Mouse (Mus musculus) G1E (cell line): ENCODE results near the gene Gimap8. TPM values are rescaled to one million over a fixed set of nuclear protein-coding genes. Genes with fewer than 3 reads are reported as not detected.

Source experiments
- ATAC-seq: 2 replicates; pipeline ENCODE4 v1.8.0; 2016; ENCODE audit warnings: mild to moderate bottlenecking; ENCODE audit not compliant: insufficient number of reproducible peaks, poor library complexity, low FRiP score, severe bottlenecking; ENCODE audit errors: extremely low read depth
- DNase-seq: peaks from one replicate; pipeline ENCODE4 v3.0.0; 2012; ENCODE audit warnings: low spot score
- H3K27me3 ChIP-seq: 2 replicates; pipeline ENCODE4 v1.6.1; 2012; ENCODE audit warnings: mild to moderate bottlenecking, low read length, inconsistent platforms; ENCODE audit not compliant: insufficient read depth
- H3K36me3 ChIP-seq: replicated peaks from 2 replicates; pipeline ENCODE3; 2012; ENCODE audit warnings: mild to moderate bottlenecking, inconsistent platforms
- H3K4me1 ChIP-seq: 2 replicates; pipeline ENCODE4 v1.6.1; 2012; ENCODE audit warnings: low read depth, low read length, inconsistent platforms, mixed read lengths; ENCODE audit not compliant: insufficient read depth
- H3K4me3 ChIP-seq: 2 replicates; pipeline ENCODE4 v1.5.1; 2012; ENCODE audit warnings: low read depth, mild to moderate bottlenecking, inconsistent platforms, low read length, moderate library complexity, mixed read lengths
- H3K9me3 ChIP-seq: replicated peaks from 2 replicates; pipeline ENCODE4 v1.6.1; 2012; ENCODE audit warnings: inconsistent platforms
- CTCF ChIP-seq: IDR thresholded peaks from 2 replicates; pipeline ENCODE4 v1.5.1; 2012; ENCODE audit warnings: low read depth, low read length, inconsistent platforms, mixed read lengths
- GATA1 ChIP-seq: IDR thresholded peaks from 2 replicates; pipeline ENCODE4 v1.6.1; 2012; ENCODE audit warnings: borderline replicate concordance, low read length, inconsistent platforms, mixed read lengths
- GATA2 ChIP-seq: IDR thresholded peaks from 2 replicates; pipeline ENCODE4 v1.6.1; 2012; ENCODE audit warnings: low read depth, low read length, inconsistent platforms, borderline replicate concordance
- POLR2AphosphoS5 ChIP-seq: IDR thresholded peaks from 2 replicates; pipeline ENCODE4 v1.6.1; 2012; ENCODE audit warnings: low read depth, low read length, inconsistent platforms; ENCODE audit not compliant: insufficient replicate concordance
- TAL1 ChIP-seq: conservative IDR thresholded peaks from 2 replicates; pipeline ENCODE4 v1.6.1; 2012; ENCODE audit warnings: low read depth, low read length, inconsistent platforms, mixed read lengths
- polyA plus RNA-seq: library from polyadenylated mRNA; stranded (reverse); fragments of >175 nt; gene quantifications from 2 replicates; pipeline ENCODE4 v1.2.3, GENCODE M21; 2012
- total RNA-seq, 2 experiments: library from RNA; stranded (forward) in 1 of 2; stranded (reverse) in 1 of 2; fragments of 200-1000 nt in 1 of 2; fragments of >200 nt in 1 of 2; fragmentation: Nextera tagmentation in 1 of 2; gene quantifications; 2 replicates each; pipeline ENCODE4 v1.2.3; 2014 to 2017

Gene Gimap8
- total and polyA plus RNA-seq, 3 experiments: 0.05 TPM; not detected in 2

DNA sequence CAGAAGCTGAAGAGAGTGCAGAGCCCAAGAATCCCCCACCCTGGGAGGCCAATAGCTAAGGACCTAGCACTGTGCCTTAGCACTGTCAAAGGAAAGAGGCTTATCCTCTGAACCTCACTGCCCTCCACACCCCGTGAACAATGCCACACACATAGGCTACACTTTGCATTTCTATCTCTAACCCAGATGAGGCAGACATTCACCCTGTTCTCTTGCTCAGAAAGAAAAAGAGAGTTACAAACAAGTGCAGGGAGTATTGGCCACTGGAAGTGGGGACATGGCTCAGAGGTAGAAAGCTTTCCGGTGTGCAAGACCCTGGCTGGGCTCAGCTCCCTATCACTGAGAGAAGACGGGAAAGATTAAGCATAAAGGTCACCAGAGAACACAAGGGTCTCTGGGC, 59.1 kb downstream of the Gimap8 start:
- Histone ChIP-seq H3K9me3 (no peaks in the 10 kb centered on the region), H3K27me3 (peaks cover 8% of the 10 kb centered on the region; the same call in 1 of the 2 replicates), H3K36me3 (no peaks in the 10 kb centered on the region), H3K4me1 (no peaks in the 10 kb centered on the region), H3K4me3 (no peak overlapping the region)
- DNase-seq: no peak
- no peak for ATAC-seq
- TF ChIP-seq POLR2AphosphoS5 (no peak), GATA1 (no peak), CTCF (no peak), GATA2 (no peak), TAL1 (no peak)

Other genes with a start within 250 kb of the Gimap8 start
Only the 20 nearest of the 21 such genes appear.
- not detected in 2 replicates for gene Zfp467, start 201.4 kb upstream of the Gimap8 start, total RNA-seq (2014; fragmentation: Nextera tagmentation)
- 0.05 and 0.64 TPM in 2 replicates for gene Zfp467, start 201.4 kb upstream of the Gimap8 start, total RNA-seq (2017)
- 0.02 and 0.07 TPM in 2 replicates for gene Zfp467, start 201.4 kb upstream of the Gimap8 start, polyA plus RNA-seq
- not detected in 2 replicates for gene Sspo, start 199.0 kb upstream of the Gimap8 start, total RNA-seq (2014; fragmentation: Nextera tagmentation)
- under 0.01 TPM in 1 of 2 replicates, not detected in the other for gene Sspo, start 199.0 kb upstream of the Gimap8 start, total RNA-seq (2017)
- gene Sspo, start 199.0 kb upstream of the Gimap8 start, polyA plus RNA-seq: not detected in 2 replicates
- not detected in 2 replicates for gene Atp6v0e2, start 109.6 kb upstream of the Gimap8 start, total RNA-seq (2014; fragmentation: Nextera tagmentation)
- gene Atp6v0e2, start 109.6 kb upstream of the Gimap8 start, total RNA-seq (2017): 0.06 and 0.55 TPM in 2 replicates
- not detected in 2 replicates for gene Atp6v0e2, start 109.6 kb upstream of the Gimap8 start, polyA plus RNA-seq
- gene Lrrc61, start 92.4 kb upstream of the Gimap8 start, total RNA-seq (2014; fragmentation: Nextera tagmentation): not detected in 2 replicates
- 0.05 and 0.06 TPM in 2 replicates for gene Lrrc61, start 92.4 kb upstream of the Gimap8 start, total RNA-seq (2017)
- not detected in 2 replicates for gene Lrrc61, start 92.4 kb upstream of the Gimap8 start, polyA plus RNA-seq
- gene Rarres2, start 74.4 kb upstream of the Gimap8 start, total RNA-seq (2014; fragmentation: Nextera tagmentation): not detected in 2 replicates
- 0.06 and 0.11 TPM in 2 replicates for gene Rarres2, start 74.4 kb upstream of the Gimap8 start, total RNA-seq (2017)
- gene Rarres2, start 74.4 kb upstream of the Gimap8 start, polyA plus RNA-seq: not detected in 2 replicates
- gene Gm45021, start 57.6 kb upstream of the Gimap8 start, total RNA-seq (2014; fragmentation: Nextera tagmentation): not detected in 2 replicates
- gene Gm45021, start 57.6 kb upstream of the Gimap8 start, total RNA-seq (2017): not detected in 2 replicates
- not detected in 2 replicates for gene Gm45021, start 57.6 kb upstream of the Gimap8 start, polyA plus RNA-seq
- gene Repin1, start 53.4 kb upstream of the Gimap8 start, total RNA-seq (2014; fragmentation: Nextera tagmentation): not detected in 2 replicates
- 0.27 TPM in 1 of 2 replicates, not detected in the other for gene Repin1, start 53.4 kb upstream of the Gimap8 start, total RNA-seq (2017)
- gene Repin1, start 53.4 kb upstream of the Gimap8 start, polyA plus RNA-seq: not detected in 2 replicates
- gene Gm44965, start 53.3 kb upstream of the Gimap8 start, total RNA-seq (2014; fragmentation: Nextera tagmentation): not detected in 2 replicates
- not detected in 2 replicates for gene Gm44965, start 53.3 kb upstream of the Gimap8 start, total RNA-seq (2017)
- not detected in 2 replicates for gene Gm44965, start 53.3 kb upstream of the Gimap8 start, polyA plus RNA-seq
- not detected in 2 replicates for gene Zfp775, start 45.2 kb upstream of the Gimap8 start, total RNA-seq (2014; fragmentation: Nextera tagmentation)
- 0.06 and 0.11 TPM in 2 replicates for gene Zfp775, start 45.2 kb upstream of the Gimap8 start, total RNA-seq (2017)
- gene Zfp775, start 45.2 kb upstream of the Gimap8 start, polyA plus RNA-seq: not detected in 2 replicates
- not detected in 2 replicates for gene AI854703, start 20.5 kb upstream of the Gimap8 start, total RNA-seq (2014; fragmentation: Nextera tagmentation)
- gene AI854703, start 20.5 kb upstream of the Gimap8 start, total RNA-seq (2017): 0.11 TPM in 1 of 2 replicates, not detected in the other
- gene AI854703, start 20.5 kb upstream of the Gimap8 start, polyA plus RNA-seq: not detected in 2 replicates
- 9.0 and 9.9 TPM in 2 replicates for gene Gimap9, start 28.9 kb downstream of the Gimap8 start, total RNA-seq (2014; fragmentation: Nextera tagmentation)
- gene Gimap9, start 28.9 kb downstream of the Gimap8 start, total RNA-seq (2017): 23.6 and 25.8 TPM in 2 replicates
- gene Gimap9, start 28.9 kb downstream of the Gimap8 start, polyA plus RNA-seq: 0.30 and 0.53 TPM in 2 replicates
- not detected in 2 replicates for gene Gimap4, start 37.3 kb downstream of the Gimap8 start, total RNA-seq (2014; fragmentation: Nextera tagmentation)
- gene Gimap4, start 37.3 kb downstream of the Gimap8 start, total RNA-seq (2017): not detected in 2 replicates
- not detected in 2 replicates for gene Gimap4, start 37.3 kb downstream of the Gimap8 start, polyA plus RNA-seq
- gene Gimap6, start 61.0 kb downstream of the Gimap8 start, total RNA-seq (2014; fragmentation: Nextera tagmentation): 0.44 TPM in 1 of 2 replicates, not detected in the other
- 0.87 and 0.99 TPM in 2 replicates for gene Gimap6, start 61.0 kb downstream of the Gimap8 start, total RNA-seq (2017)
- gene Gimap6, start 61.0 kb downstream of the Gimap8 start, polyA plus RNA-seq: 0.03 and 0.11 TPM in 2 replicates
- not detected in 2 replicates for gene Gm28053, start 71.4 kb downstream of the Gimap8 start, total RNA-seq (2014; fragmentation: Nextera tagmentation)
- gene Gm28053, start 71.4 kb downstream of the Gimap8 start, total RNA-seq (2017): not detected in 2 replicates
- gene Gm28053, start 71.4 kb downstream of the Gimap8 start, polyA plus RNA-seq: not detected in 2 replicates
- gene Gimap7, start 71.4 kb downstream of the Gimap8 start, total RNA-seq (2014; fragmentation: Nextera tagmentation): not detected in 2 replicates
- gene Gimap7, start 71.4 kb downstream of the Gimap8 start, total RNA-seq (2017): 0.22 TPM in 1 of 2 replicates, not detected in the other
- gene Gimap7, start 71.4 kb downstream of the Gimap8 start, polyA plus RNA-seq: not detected in 2 replicates
- not detected in 2 replicates for gene Gimap1, start 91.8 kb downstream of the Gimap8 start, total RNA-seq (2014; fragmentation: Nextera tagmentation)
- gene Gimap1, start 91.8 kb downstream of the Gimap8 start, total RNA-seq (2017): 0.06 TPM in 1 of 2 replicates, not detected in the other
- not detected in 2 replicates for gene Gimap1, start 91.8 kb downstream of the Gimap8 start, polyA plus RNA-seq
- gene Gimap5, start 99.0 kb downstream of the Gimap8 start, total RNA-seq (2014; fragmentation: Nextera tagmentation): not detected in 2 replicates
- 0.05 and 0.12 TPM in 2 replicates for gene Gimap5, start 99.0 kb downstream of the Gimap8 start, total RNA-seq (2017)
- gene Gimap5, start 99.0 kb downstream of the Gimap8 start, polyA plus RNA-seq: not detected in 2 replicates
- not detected in 2 replicates for gene Gimap3, start 123.6 kb downstream of the Gimap8 start, total RNA-seq (2014; fragmentation: Nextera tagmentation)
- gene Gimap3, start 123.6 kb downstream of the Gimap8 start, total RNA-seq (2017): 0.11 TPM in 1 of 2 replicates, not detected in the other
- gene Gimap3, start 123.6 kb downstream of the Gimap8 start, polyA plus RNA-seq: not detected in 2 replicates
- gene Tmem176a, start 193.7 kb downstream of the Gimap8 start, total RNA-seq (2014; fragmentation: Nextera tagmentation): not detected in 2 replicates
- gene Tmem176a, start 193.7 kb downstream of the Gimap8 start, total RNA-seq (2017): 0.17 TPM in 1 of 2 replicates, not detected in the other
- not detected in 2 replicates for gene Tmem176a, start 193.7 kb downstream of the Gimap8 start, polyA plus RNA-seq
- gene Tmem176b, start 194.3 kb downstream of the Gimap8 start, total RNA-seq (2014; fragmentation: Nextera tagmentation): not detected in 2 replicates
- gene Tmem176b, start 194.3 kb downstream of the Gimap8 start, total RNA-seq (2017): not detected in 2 replicates
- gene Tmem176b, start 194.3 kb downstream of the Gimap8 start, polyA plus RNA-seq: not detected in 2 replicates